Mouse (Mus musculus) megakaryocyte, embryonic 14.5 days (primary cell): ENCODE results near the gene Txnrd3. TPM values are rescaled to one million over a fixed set of nuclear protein-coding genes. Genes with fewer than 3 reads are reported as not detected.

Experiments
- H3K27me3 ChIP-seq: replicated peaks from 2 replicates; pipeline ENCODE3; 2012; ENCODE audit warnings: inconsistent platforms
- H3K36me3 ChIP-seq: replicated peaks from 2 replicates; pipeline ENCODE3; 2012; ENCODE audit warnings: low read length, inconsistent platforms, mixed read lengths
- H3K4me1 ChIP-seq: 2 replicates; pipeline ENCODE4 v1.6.1; 2012; ENCODE audit warnings: inconsistent platforms
- H3K4me3 ChIP-seq: replicated peaks from 2 replicates; pipeline ENCODE3; 2012; ENCODE audit warnings: moderate library complexity, mild to moderate bottlenecking, inconsistent platforms
- H3K9me3 ChIP-seq: 2 replicates; pipeline ENCODE4 v1.6.1; 2012; ENCODE audit warnings: inconsistent platforms
- FLI1 ChIP-seq: IDR thresholded peaks from 2 replicates; pipeline ENCODE4 v1.6.1; 2012; ENCODE audit warnings: low read length, inconsistent platforms, mixed read lengths
- GATA1 ChIP-seq: IDR thresholded peaks from 3 replicates; pipeline ENCODE4 v1.6.1; 2012; ENCODE audit warnings: mixed read lengths, low read length, inconsistent platforms, borderline replicate concordance
- polyA plus RNA-seq: library from polyadenylated mRNA; stranded (reverse); fragments of >175 nt; gene quantifications from 2 replicates; pipeline ENCODE4 v1.2.3, GENCODE M21; 2012; ENCODE audit warnings: low replicate concordance; ENCODE audit not compliant: insufficient read depth

Gene Txnrd3
- polyA plus RNA-seq, 1 experiment: 1.4 TPM

DNA sequence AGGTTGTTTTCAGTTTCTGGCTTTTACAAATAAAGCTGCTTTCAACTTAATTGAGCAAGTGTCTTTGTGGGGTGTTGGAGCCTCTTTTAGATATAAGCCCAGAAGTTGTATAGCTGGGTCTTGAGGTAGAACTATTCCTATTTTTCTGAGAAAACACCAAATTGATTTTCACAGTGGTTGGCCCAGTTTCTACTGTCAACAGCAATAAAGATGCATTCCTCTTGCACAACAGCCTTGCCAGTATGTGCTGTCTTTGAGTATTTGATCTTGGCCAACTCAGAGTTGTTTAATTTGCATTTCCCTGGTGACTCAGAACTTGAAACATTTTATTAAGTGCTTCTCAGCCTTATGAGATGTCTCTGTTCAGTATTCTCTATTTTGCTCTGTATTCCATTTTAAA is 74.3 kb downstream of the Txnrd3 start:
- Histone ChIP-seq H3K27me3 (no peaks in the 10 kb centered on the region), H3K36me3 (no peaks in the 10 kb centered on the region), H3K4me3 (no peak overlapping the region), H3K9me3 (peaks cover 6% of the 10 kb centered on the region; the same call in 1 of the 2 replicates), H3K4me1 (no peaks in the 10 kb centered on the region)
- TF ChIP-seq FLI1 (no peak), GATA1 (no peak)

Other genes with a start within 250 kb of the Txnrd3 start
- gene Chchd6, start 48.3 kb upstream of the Txnrd3 start, polyA plus RNA-seq: 31.1 and 42.5 TPM in 2 replicates
- not detected in 2 replicates for gene Vmn1r40, start 63.6 kb downstream of the Txnrd3 start, polyA plus RNA-seq
- not detected in 2 replicates for gene Vmn1r41, start 96.8 kb downstream of the Txnrd3 start, polyA plus RNA-seq
- gene Vmn1r42, start 232.4 kb downstream of the Txnrd3 start, polyA plus RNA-seq: not detected in 2 replicates
- gene Vmn1r43, start 232.4 kb downstream of the Txnrd3 start, polyA plus RNA-seq: not detected in 2 replicates
- gene Vmn1r44, start 239.7 kb downstream of the Txnrd3 start, polyA plus RNA-seq: not detected in 2 replicates